Mouse (Mus musculus): ENCODE measurements at regions not wholly inside any gene's neighbourhood (a gene's known extent, or its start where the extent isn't known, plus 50 kb on each side); places are given as distances from the start of the nearest gene placed in this dataset.

DNA sequence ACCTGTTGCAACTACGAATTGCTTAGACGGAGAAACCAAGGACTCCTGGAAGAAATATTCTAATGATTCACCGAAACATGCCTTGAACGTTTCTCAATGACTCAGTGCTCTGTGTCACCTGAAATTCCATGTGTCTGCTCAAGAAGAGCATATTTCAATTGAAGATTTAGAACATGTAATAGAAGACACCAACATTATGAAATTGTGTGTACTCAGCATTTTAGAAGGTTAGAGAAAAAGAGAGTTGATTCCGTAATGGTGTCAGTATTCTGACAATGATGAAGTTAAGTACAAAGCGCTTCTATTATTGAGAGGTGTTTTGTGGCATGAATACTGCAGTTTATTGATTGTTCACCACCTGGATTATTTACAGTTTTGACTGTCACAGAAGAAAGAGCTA lies 159.1 kb upstream of the Gap43 start:
- in situ Hi-C loops (cut with MboI; ENCODE audit: low pct_ligation_motif_present, low pct_unique_long_range_greater_than_20kb, low sequenced_read_pairs) = no loop called here
- Histone ChIP-seq H3K27me3 (replicated peaks) (no peaks in the 10 kb centered on the region), H3K9ac (ENCODE audit: insufficient read depth, low read depth) (no peak overlapping the region), H3K79me2 (replicated peaks; ENCODE audit: control insufficient read depth, extremely low read depth, insufficient read depth, poor library complexity, severe bottlenecking) (no peaks in the 10 kb centered on the region), H3K4me2 (ENCODE audit: insufficient read depth, low read depth, poor library complexity, severe bottlenecking) (no peak overlapping the region), H3K9me3 (replicated peaks; ENCODE audit: low read length) (no peaks in the 10 kb centered on the region), H3K36me3 (replicated peaks in 1 of 2; ENCODE audit: control insufficient read depth in 1 of 2, insufficient read depth in 1 of 2, low read length in 1 of 2) (no peaks in the 10 kb centered on the region), H3K4me1 (ENCODE audit: control insufficient read depth in 1 of 2, insufficient read depth in 2 of 2) (no peaks in the 10 kb centered on the region), H3K27ac (ENCODE audit: insufficient read depth, low read depth) (no peak overlapping the region), H3K4me3 (replicated peaks in 1 of 3; ENCODE audit: low read depth in 2 of 3, low read length in 2 of 3, poor library complexity in 1 of 3) (no peak overlapping the region)
- TF ChIP-seq MAFK (IDR thresholded peaks at IDR 0.05; ENCODE audit: insufficient replicate concordance, low read length) (peak; percentile 64; the same call in 1 of the 2 replicates), SIN3A (IDR thresholded peaks at IDR 0.05; ENCODE audit: low read length) (no peak)
- dilution Hi-C loops (cut with MboI; ENCODE audit: extremely low pct_ligation_motif_present, extremely low pct_unique_long_range_greater_than_20kb, low sequenced_read_pairs) = no loop called here
- DNase-seq (ENCODE audit: extremely low read depth) = no peak

DNA sequence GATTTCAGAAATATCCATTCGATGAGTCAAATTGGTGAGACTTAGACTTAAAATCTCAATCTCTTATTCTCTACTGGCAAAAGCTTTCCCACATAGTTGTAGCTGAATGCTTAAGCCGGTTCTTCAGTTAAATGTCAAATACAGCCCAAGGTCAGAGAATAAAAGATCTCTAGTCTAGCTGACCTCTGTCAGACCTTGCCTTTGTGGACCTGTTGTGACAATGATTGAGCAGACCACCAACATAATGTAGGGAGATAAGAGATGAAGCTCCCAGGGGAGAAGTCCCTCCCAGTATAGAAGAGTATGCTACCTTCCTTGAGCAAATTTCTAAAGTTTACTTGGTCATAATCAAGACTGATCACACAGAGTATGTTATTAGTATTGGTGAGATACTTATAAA lies 157.9 kb upstream of the Gap43 start:
- DNase-seq (ENCODE audit: extremely low read depth) = no peak
- no peaks in the 10 kb centered on the region for H3K79me2 ChIP-seq (replicated peaks; ENCODE audit: control insufficient read depth, extremely low read depth, insufficient read depth, poor library complexity, severe bottlenecking)
- in situ Hi-C loops (cut with MboI; ENCODE audit: low pct_ligation_motif_present, low pct_unique_long_range_greater_than_20kb, low sequenced_read_pairs) (no loop called here), dilution Hi-C loops (cut with MboI; ENCODE audit: extremely low pct_ligation_motif_present, extremely low pct_unique_long_range_greater_than_20kb, low sequenced_read_pairs) (no loop called here)
- no peak overlapping the region for H3K4me3 ChIP-seq (replicated peaks in 1 of 3; ENCODE audit: low read depth in 2 of 3, low read length in 2 of 3, poor library complexity in 1 of 3)
- no peaks in the 10 kb centered on the region for H3K4me1 ChIP-seq (ENCODE audit: control insufficient read depth in 1 of 2, insufficient read depth in 2 of 2)
- H3K4me2 ChIP-seq (ENCODE audit: insufficient read depth, low read depth, poor library complexity, severe bottlenecking) = no peak overlapping the region
- H3K9me3 ChIP-seq (replicated peaks; ENCODE audit: low read length) = no peaks in the 10 kb centered on the region
- H3K36me3 ChIP-seq (replicated peaks in 1 of 2; ENCODE audit: control insufficient read depth in 1 of 2, insufficient read depth in 1 of 2, low read length in 1 of 2) = no peaks in the 10 kb centered on the region
- no peak for TF ChIP-seq ETS1 (conservative IDR thresholded peaks at IDR 0.05; ENCODE audit: low read depth, low read length)
- no peak for TF ChIP-seq POLR2AphosphoS2 (IDR thresholded peaks at IDR 0.05; ENCODE audit: low read depth, low read length)
- no peak for TF ChIP-seq GABPA (IDR thresholded peaks at IDR 0.05; ENCODE audit: insufficient replicate concordance, low read depth, low read length)
- no peak for TF ChIP-seq KAT2A (IDR thresholded peaks at IDR 0.05; ENCODE audit: insufficient replicate concordance, low read length)
- TF ChIP-seq MAFK (IDR thresholded peaks at IDR 0.05; ENCODE audit: insufficient replicate concordance, low read length) = no peak
- TF ChIP-seq SMC3 (IDR thresholded peaks at IDR 0.05; ENCODE audit: low read depth, low read length) = no peak
- TF ChIP-seq HCFC1 (IDR thresholded peaks at IDR 0.05; ENCODE audit: low read depth, low read length) = no peak
- no peak for TF ChIP-seq SIN3A (IDR thresholded peaks at IDR 0.05; ENCODE audit: low read length)
- TF ChIP-seq CTCF (conservative IDR thresholded peaks at IDR 0.05 in 1 of 2, IDR thresholded peaks at IDR 0.05 in 1 of 2; ENCODE audit: low read depth in 2 of 2, low read length in 2 of 2) = no peak
- no peak for TF ChIP-seq ZMIZ1 (IDR thresholded peaks at IDR 0.05; ENCODE audit: low read depth, low read length)
- TF ChIP-seq MAX (IDR thresholded peaks at IDR 0.05; ENCODE audit: low read length) = no peak
- TF ChIP-seq POLR2A (IDR thresholded peaks at IDR 0.05; ENCODE audit: low read depth, low read length) = no peak
- H3K9ac ChIP-seq (ENCODE audit: insufficient read depth, low read depth) = no peak overlapping the region
- no peaks in the 10 kb centered on the region for H3K27me3 ChIP-seq (replicated peaks)
- H3K27ac ChIP-seq (ENCODE audit: insufficient read depth, low read depth) = no peak overlapping the region

DNA sequence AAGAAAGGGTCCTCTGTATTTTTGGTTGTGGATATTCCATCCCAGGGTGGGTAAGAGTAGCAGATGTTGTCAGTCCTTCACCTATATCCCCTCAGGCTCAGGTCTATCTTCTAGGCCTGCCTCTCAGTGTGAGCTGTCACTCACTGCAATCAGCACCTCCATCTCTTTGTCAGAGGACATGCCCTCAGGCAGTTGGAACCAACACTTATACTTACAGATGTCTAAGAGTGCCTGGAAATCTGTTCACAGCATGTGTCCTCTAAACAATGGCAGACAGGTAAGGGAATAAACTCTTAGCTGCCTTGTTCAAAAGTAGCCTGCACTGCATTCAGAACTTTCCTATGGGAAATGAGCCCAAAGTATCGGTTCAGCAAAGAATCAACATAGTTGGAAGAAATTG lies 153.1 kb upstream of the Gap43 start:
- in situ Hi-C loops (cut with MboI; ENCODE audit: low pct_ligation_motif_present, low pct_unique_long_range_greater_than_20kb, low sequenced_read_pairs) (no loop called here), dilution Hi-C loops (cut with MboI; ENCODE audit: extremely low pct_ligation_motif_present, extremely low pct_unique_long_range_greater_than_20kb, low sequenced_read_pairs) (no loop called here)
- Histone ChIP-seq H3K4me2 (ENCODE audit: insufficient read depth, low read depth, poor library complexity, severe bottlenecking) (no peak overlapping the region), H3K27me3 (replicated peaks) (no peaks in the 10 kb centered on the region), H3K79me2 (replicated peaks; ENCODE audit: control insufficient read depth, extremely low read depth, insufficient read depth, poor library complexity, severe bottlenecking) (no peaks in the 10 kb centered on the region), H3K9ac (ENCODE audit: insufficient read depth, low read depth) (no peak overlapping the region), H3K9me3 (replicated peaks; ENCODE audit: low read length) (no peaks in the 10 kb centered on the region), H3K4me1 (ENCODE audit: control insufficient read depth in 1 of 2, insufficient read depth in 2 of 2) (peaks cover 0 to 10% of the 10 kb centered on the region in 2 experiments; a peak in 2 of 4 replicates), H3K4me3 (replicated peaks in 1 of 3; ENCODE audit: low read depth in 2 of 3, low read length in 2 of 3, poor library complexity in 1 of 3) (no peak overlapping the region), H3K27ac (ENCODE audit: insufficient read depth, low read depth) (no peak overlapping the region), H3K36me3 (replicated peaks in 1 of 2; ENCODE audit: control insufficient read depth in 1 of 2, insufficient read depth in 1 of 2, low read length in 1 of 2) (no peaks in the 10 kb centered on the region)
- TF ChIP-seq UBTF (IDR thresholded peaks at IDR 0.05; ENCODE audit: low read depth, low read length) (no peak), NELFE (IDR thresholded peaks at IDR 0.05; ENCODE audit: low read depth, low read length) (no peak), ZNF384 (IDR thresholded peaks at IDR 0.05; ENCODE audit: low read depth, low read length) (no peak)
- DNase-seq (ENCODE audit: extremely low read depth) = no peak
